Mouse (Mus musculus) lung, embryonic 14.5 days (tissue): ENCODE measurements around the gene Artn. TPM values are rescaled to one million over a fixed set of nuclear protein-coding genes. Genes with fewer than 3 reads are reported as not detected.
A peak's percentile ranks its signal among the peaks of the same experiment; 100 is the strongest.

Experiments used
- ATAC-seq: fragments of 200-750 bp; cut with Nextera tagmentation; 2 replicates; pipeline ENCODE4 v1.8.0; 2017; ENCODE audit warnings: mild to moderate bottlenecking, moderate TSS enrichment, moderate library complexity; ENCODE audit not compliant: insufficient read depth
- DNase-seq: peaks from one replicate; pipeline ENCODE4 v3.0.0-alpha.2; 2015
- H3K27ac ChIP-seq: fragments of 300-500 bp; sonication (generic); 2 replicates; pipeline ENCODE4 v1.5.1; 2014; ENCODE audit warnings: low read depth, mild to moderate bottlenecking, moderate library complexity
- H3K27me3 ChIP-seq: fragments of 300-500 bp; sonication (generic); 2 replicates; pipeline ENCODE4 v1.6.1; 2014; ENCODE audit warnings: low read length, control low read depth; ENCODE audit not compliant: insufficient read depth
- H3K36me3 ChIP-seq: fragments of 300-500 bp; sonication (generic); 2 replicates; pipeline ENCODE4 v1.6.1; 2014; ENCODE audit warnings: control low read depth; ENCODE audit not compliant: insufficient read depth
- H3K4me1 ChIP-seq: fragments of 300-500 bp; sonication (generic); 2 replicates; pipeline ENCODE4 v1.6.1; 2014; ENCODE audit warnings: antibody characterized with exemption, control low read depth; ENCODE audit not compliant: insufficient read depth
- H3K4me2 ChIP-seq: fragments of 300-500 bp; sonication (generic); 2 replicates; pipeline ENCODE4 v1.6.1; 2014; ENCODE audit warnings: mild to moderate bottlenecking
- H3K4me3 ChIP-seq: fragments of 300-500 bp; sonication (generic); 2 replicates; pipeline ENCODE4 v1.5.1; 2014; ENCODE audit warnings: low read depth, low read length
- H3K9ac ChIP-seq: fragments of 300-500 bp; sonication (generic); 2 replicates; pipeline ENCODE4 v1.6.1; 2014
- H3K9me3 ChIP-seq: fragments of 300-500 bp; sonication (generic); 2 replicates; pipeline ENCODE4 v1.6.1; 2016; ENCODE audit warnings: low read depth, low read length, control low read depth
- CTCF ChIP-seq: IDR thresholded peaks from 2 replicates; pipeline ENCODE4 v1.5.1; 2016; ENCODE audit warnings: antibody characterized with exemption, low read depth
- WGBS: fragments of 180-500 bp; shearing (Covaris S2); extraction: QIAGEN DNeasy Blood & Tissue Kit; methylation state at CpG from one replicate; pipeline ENCODE4 v1.1.7; 2014; 5-methylcytosine and 5-hydroxymethylcytosine counted together
- polyA plus RNA-seq: library from polyadenylated mRNA; unstranded; fragments of >200 nt; fragmentation: Nextera tagmentation; extraction: Ambion mirVana; gene quantifications from 2 replicates; pipeline ENCODE4 v1.2.1, GENCODE M21; 2014

Artn gene
- polyA plus RNA-seq, 1 experiment from 2014 or later: 3.3 TPM

DNA sequence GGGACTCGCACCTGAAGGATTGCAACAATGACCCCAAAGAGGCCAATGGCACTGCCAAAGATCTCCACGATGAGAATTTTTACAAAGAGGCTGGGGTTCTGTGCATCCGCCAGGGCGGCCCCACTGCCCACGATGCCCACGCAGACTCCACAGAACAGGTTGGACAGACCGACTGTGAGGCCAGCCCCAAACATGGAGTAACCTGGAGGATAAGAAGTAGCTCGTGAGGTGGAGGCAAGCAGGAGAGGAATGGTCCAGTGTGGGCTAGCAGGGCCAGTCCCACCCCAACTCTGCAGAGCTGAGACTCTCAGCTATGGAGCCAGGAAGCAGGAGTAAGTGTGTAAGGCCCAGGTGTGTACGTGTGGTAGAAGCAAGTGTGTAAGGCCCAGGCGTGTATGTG is 44.5 kb downstream of the Artn start:
- 90% methylated on average over 10 of the region's 10 CpGs for WGBS
- no peak for TF ChIP-seq CTCF
- no peak overlapping the region for H3K27ac ChIP-seq
- DNase-seq (no peak), ATAC-seq (no peak)
- no peaks in the 10 kb centered on the region for H3K9me3 ChIP-seq
- H3K4me2 ChIP-seq: no peak overlapping the region
- H3K9ac ChIP-seq: no peak overlapping the region
- H3K36me3 ChIP-seq: peaks cover 35% of the 10 kb centered on the region
- H3K27me3 ChIP-seq: no peaks in the 10 kb centered on the region
- H3K4me1 ChIP-seq: peaks cover 8% of the 10 kb centered on the region
- no peak overlapping the region for H3K4me3 ChIP-seq

DNA sequence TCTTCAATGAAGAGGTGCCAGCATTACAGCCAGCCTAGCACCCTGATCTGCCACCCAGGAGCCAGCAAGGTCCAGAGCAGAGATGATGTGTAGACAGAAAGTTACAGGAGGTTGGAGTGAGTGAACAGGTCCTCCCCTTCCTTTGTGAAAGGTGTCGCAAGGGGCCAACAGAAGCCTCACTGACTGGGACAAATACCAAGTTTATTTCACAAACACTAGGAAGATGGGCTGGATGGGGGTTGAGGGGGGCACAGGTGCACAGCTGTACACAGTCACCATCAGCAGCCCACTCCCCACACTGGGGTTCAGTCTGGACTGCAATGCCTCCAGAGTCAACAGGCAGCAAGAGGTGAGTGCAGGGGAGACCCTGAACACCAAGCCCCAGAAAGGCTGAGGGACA is 45.4 kb downstream of the Artn start:
- no peak for DNase-seq
- H3K9me3 ChIP-seq: no peaks in the 10 kb centered on the region
- H3K4me1 ChIP-seq: peaks cover 8% of the 10 kb centered on the region
- H3K36me3 ChIP-seq: peaks cover 29% of the 10 kb centered on the region
- H3K4me2 ChIP-seq: peak overlapping the region; percentile 88; the same call in 1 of the 2 replicates
- no peak overlapping the region for H3K9ac ChIP-seq
- no peaks in the 10 kb centered on the region for H3K27me3 ChIP-seq
- no peak for TF ChIP-seq CTCF
- H3K4me3 ChIP-seq: peak overlapping the region; percentile 76; the same call in 1 of the 2 replicates
- H3K27ac ChIP-seq: no peak overlapping the region
- 100% methylated on average over 1 of the region's 1 CpGs for WGBS
- ATAC-seq: no peak

DNA sequence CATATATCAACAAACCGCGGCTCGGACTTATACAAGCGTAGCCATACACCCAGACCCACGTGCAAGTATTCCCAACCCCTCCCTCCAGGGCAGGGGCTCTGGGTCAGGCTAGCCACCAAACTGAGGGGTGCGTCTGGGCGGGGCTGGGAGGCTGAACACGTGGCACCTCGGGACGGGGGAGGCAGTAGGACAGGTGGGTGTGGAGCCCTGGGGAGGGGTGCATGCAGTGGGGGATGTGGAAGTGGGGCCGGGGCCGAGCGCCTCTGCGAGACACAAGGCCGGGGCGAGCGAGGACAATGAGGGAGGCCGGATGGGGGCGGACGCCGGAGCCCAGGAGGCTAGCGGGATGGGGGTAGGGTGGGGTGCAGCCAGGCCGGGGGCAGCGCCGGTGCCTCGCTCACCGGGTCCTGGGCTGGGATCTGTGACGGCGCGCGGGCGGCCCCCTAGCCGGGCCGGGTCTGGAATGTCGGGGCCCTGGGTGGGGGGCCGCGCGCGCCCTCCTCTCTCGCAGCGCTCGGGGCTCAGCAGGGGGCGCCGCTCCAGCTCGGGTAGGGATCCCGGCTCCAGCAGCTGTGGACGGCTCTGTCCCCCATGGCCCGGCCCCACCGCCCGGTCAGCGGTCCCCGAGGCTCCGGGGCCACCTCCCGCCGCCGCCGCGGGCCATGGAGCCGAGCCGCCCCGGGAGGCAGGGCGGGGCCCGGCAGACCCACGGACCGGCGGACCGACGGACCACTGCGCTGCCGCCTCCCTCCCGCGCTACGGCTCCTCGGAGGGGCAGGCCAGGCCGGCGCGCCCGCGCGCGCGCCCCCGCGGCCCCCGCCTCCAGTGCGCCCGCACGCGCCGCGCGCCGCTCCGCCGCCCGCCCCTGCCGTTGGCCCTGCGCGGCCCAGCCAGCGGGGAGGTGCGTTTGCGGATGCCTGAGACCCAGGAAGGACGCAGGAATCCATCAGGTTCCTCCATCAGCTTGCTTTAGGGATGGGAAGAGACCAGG is 46.6 kb downstream of the Artn start, which contains the start of gene B4galt2:
B4galt2 (minus strand) TSS at position 787 of the 991 bp plus-strand sequence.
- peak within 1 kb of the TSS; percentile 76 for H3K4me3 ChIP-seq
- peak within 1 kb of the TSS; percentile 88 for H3K4me2 ChIP-seq
- H3K27me3 ChIP-seq: no peaks in the 10 kb centered on the region
- DNase-seq (peak; percentile 80), ATAC-seq (peak; percentile 56)
- peak within 1 kb of the TSS; percentile 58; the same call in 1 of the 2 replicates for H3K27ac ChIP-seq
- peaks cover 8% of the 10 kb centered on the region for H3K4me1 ChIP-seq
- H3K36me3 ChIP-seq: peaks cover 33% of the 10 kb centered on the region
- H3K9ac ChIP-seq: peak within 1 kb of the TSS; percentile 79
- under 1% methylated on average over 90 of the region's 103 CpGs for WGBS
- no peaks in the 10 kb centered on the region for H3K9me3 ChIP-seq
- peak; percentile 34; the same call in 1 of the 2 replicates for TF ChIP-seq CTCF

DNA sequence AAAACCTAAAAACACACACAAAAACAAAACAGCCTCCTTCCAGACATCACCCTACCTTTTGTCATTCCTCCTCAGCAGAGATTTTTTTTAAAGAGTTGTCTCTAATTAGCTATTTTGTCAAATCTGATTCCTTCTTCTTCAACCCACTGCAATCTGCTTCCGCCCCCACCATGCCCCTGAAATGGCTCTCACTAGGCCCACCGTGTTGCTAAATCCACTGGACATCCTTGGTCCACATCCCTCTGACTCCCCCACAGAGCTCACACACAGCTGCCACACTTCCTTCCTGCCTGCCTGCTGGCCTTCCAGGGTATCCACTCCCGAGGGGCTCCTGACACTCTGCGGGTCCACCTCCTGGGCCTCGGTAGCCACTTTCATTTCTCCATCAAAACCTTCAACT is 50.9 kb downstream of the Artn start:
- Histone ChIP-seq H3K27me3 (no peaks in the 10 kb centered on the region), H3K27ac (no peak overlapping the region), H3K9me3 (no peaks in the 10 kb centered on the region), H3K9ac (no peak overlapping the region), H3K4me3 (no peak overlapping the region), H3K36me3 (peaks cover 46% of the 10 kb centered on the region), H3K4me2 (no peak overlapping the region), H3K4me1 (peaks cover 3% of the 10 kb centered on the region; the same call in 1 of the 2 replicates)
- whole genome bisulfite sequencing: 67% methylated on average over 5 of the region's 5 CpGs
- TF ChIP-seq CTCF: no peak
- ATAC-seq: no peak
- no peak for DNase-seq

DNA sequence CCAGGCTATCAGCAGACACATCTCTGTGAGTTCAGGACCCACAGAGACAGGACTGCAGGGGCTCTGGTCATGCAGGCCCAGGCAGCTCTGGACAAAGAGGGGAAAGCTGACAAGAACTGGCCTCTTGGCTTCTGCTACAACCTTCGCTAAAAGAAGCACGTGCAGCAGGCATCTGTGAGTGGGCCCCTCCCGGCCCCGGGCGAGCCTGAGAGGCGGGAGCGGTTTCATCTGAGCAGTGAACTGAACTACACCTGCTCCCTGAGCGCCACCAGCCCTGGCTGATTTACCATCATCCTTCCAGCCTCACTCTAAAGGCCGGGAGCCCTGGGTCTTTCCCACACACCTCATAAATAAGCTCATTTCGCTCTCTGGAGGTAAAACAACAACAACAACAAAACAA is 51.3 kb downstream of the Artn start:
- DNase-seq (no peak), ATAC-seq (no peak)
- Histone ChIP-seq H3K9me3 (no peaks in the 10 kb centered on the region), H3K9ac (no peak overlapping the region), H3K4me1 (no peaks in the 10 kb centered on the region), H3K4me2 (no peak overlapping the region), H3K27ac (no peak overlapping the region), H3K4me3 (no peak overlapping the region), H3K36me3 (peaks cover 50% of the 10 kb centered on the region), H3K27me3 (no peaks in the 10 kb centered on the region)
- 69% methylated on average over 10 of the region's 10 CpGs for WGBS
- TF ChIP-seq CTCF: no peak

Other genes with a start within 250 kb of the Artn start
- 64.5 and 65.4 TPM in 2 replicates for gene Dmap1, start 247.5 kb downstream of the Artn start, polyA plus RNA-seq
- gene Gm12845, start 205.4 kb downstream of the Artn start, polyA plus RNA-seq: not detected in 2 replicates
- gene Klf17, start 164.1 kb downstream of the Artn start, polyA plus RNA-seq: not detected in 2 replicates
- 7.2 and 9.7 TPM in 2 replicates for gene Slc6a9, start 95.3 kb downstream of the Artn start, polyA plus RNA-seq
- 1.0 and 1.3 TPM in 2 replicates for gene Ccdc24, start 57.2 kb downstream of the Artn start, polyA plus RNA-seq
- gene B4galt2, start 46.3 kb downstream of the Artn start, polyA plus RNA-seq: 27.6 and 31.8 TPM in 2 replicates
- gene Atp6v0b, start 42.4 kb downstream of the Artn start, polyA plus RNA-seq: 139 and 150 TPM in 2 replicates
- 21.4 and 21.7 TPM in 2 replicates for gene Dph2, start 37.7 kb downstream of the Artn start, polyA plus RNA-seq
- 39.2 and 44.2 TPM in 2 replicates for gene Ipo13, start 14.8 kb downstream of the Artn start, polyA plus RNA-seq
- gene St3gal3, start 205.2 kb upstream of the Artn start, polyA plus RNA-seq: 4.2 and 6.3 TPM in 2 replicates